Mouse (Mus musculus): ENCODE measurements around the gene Mast1.

GRCm38 (mm10) chr8:84980622-84981358 is 43.6 kb upstream of the Mast1 start:
- TF ChIP-seq CTCF (IDR thresholded peaks at IDR 0.05; ENCODE audit: borderline replicate concordance, extremely low read depth, insufficient read depth, insufficient read length) (no peak), POLR2A (IDR thresholded peaks at IDR 0.05; ENCODE audit: borderline replicate concordance, extremely low read depth, insufficient read depth, insufficient read length, poor library complexity, severe bottlenecking) (no peak)
